Mouse (Mus musculus) liver, adult 2 months (tissue): ENCODE data around the gene Smtnl1.

Experiments
- CTCF ChIP-seq: fragments of 200-500 bp; IDR thresholded peaks from 2 replicates; pipeline ENCODE4 v1.5.1; 2011; ENCODE audit warnings: low read depth, low read length, control low read depth
- POLR2A ChIP-seq: fragments of 200-500 bp; IDR thresholded peaks from 2 replicates; pipeline ENCODE4 v1.6.1; 2011; ENCODE audit warnings: low read length, control low read depth; ENCODE audit not compliant: insufficient read depth; ENCODE audit errors: extremely low read depth

DNA sequence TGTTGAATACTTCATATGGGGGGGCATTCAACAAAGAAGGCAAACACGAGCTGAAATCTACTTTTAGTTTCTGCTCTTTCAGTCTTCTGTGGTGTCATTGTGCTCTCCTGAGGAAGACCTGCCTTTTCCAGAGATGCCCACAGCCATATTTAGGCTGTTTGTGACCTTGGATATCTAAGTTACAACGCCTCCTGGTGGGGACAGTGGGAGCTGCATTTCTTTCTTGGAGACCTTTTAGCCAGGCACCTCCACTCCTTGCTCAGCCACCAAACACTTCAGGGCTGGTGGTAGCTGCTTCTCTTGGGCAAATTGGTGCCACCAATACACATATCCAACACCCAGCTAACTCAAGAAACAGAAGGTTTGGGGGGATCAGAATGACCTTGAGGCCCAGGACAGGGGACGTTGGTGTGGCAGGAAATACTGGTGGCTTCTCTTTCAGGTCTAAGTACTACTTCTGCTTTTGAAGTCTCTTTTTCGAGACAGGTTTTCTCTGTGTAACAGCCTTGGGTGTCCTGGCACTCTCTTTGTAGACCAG is 48.2 kb upstream of the Smtnl1 start:
- no peak for TF ChIP-seq POLR2A
- TF ChIP-seq CTCF: peak; percentile 30; the same call in 1 of the 2 replicates
